Comparison of ENCODE assay signal across 8 mouse cellular contexts in genomic region chr16:92695200-92695921, GRCm38 (mm10).
DNase-seq lines count a peak whose midpoint lies in the region; ATAC-seq and TF ChIP-seq lines count a peak whose summit lies in the region.

No protein-coding gene starts in this region.

- no peak for TF ChIP-seq EP300 in heart, adult 2 months (IDR thresholded peaks at IDR 0.05; ENCODE audit: insufficient read depth, low read depth, low read length)

- WGBS in heart, adult 2 months, result 5% methylated on average over 43 of the region's 43 CpGs
- under 1% methylated on average over 43 of the region's 43 CpGs for WGBS in forebrain, embryonic 12.5 days
- WGBS in intestine, postnatal 0 days, result under 1% methylated on average over 43 of the region's 43 CpGs

- peak overlapping the region; percentile 18 for H3K9ac ChIP-seq in heart, adult 2 months (ENCODE audit: low read depth, low read length)
- peak overlapping the region; percentile 21; the same call in 1 of the 2 replicates for H3K9ac ChIP-seq in forebrain, embryonic 12.5 days
- peak overlapping the region; percentile 8; the same call in 1 of the 2 replicates for H3K9ac ChIP-seq in intestine, postnatal 0 days (ENCODE audit: low read depth, low read length)

- H3K79me2 ChIP-seq in heart, adult 2 months (replicated peaks; ENCODE audit: control insufficient read depth, insufficient read depth, low read length), result no peaks in the 10 kb centered on the region

- peak; percentile 27 to 49 for DNase-seq in heart, adult 2 months
- DNase-seq in heart, adult 9 months (ENCODE audit: low spot score in 2 of 2), result no peak
- peak; percentile 63 for DNase-seq in NIH3T3 (ENCODE audit: low read depth)
- peak; percentile 42 for DNase-seq in lung, postnatal 14 days
- no peak for DNase-seq in B cell, adult 2 months
- no peak for DNase-seq in left cerebral cortex, adult 9 months (ENCODE audit: low spot score in 2 of 2)

- H3K4me1 ChIP-seq in heart, adult 2 months (ENCODE audit: control insufficient read depth, insufficient read depth, low read length), result peaks cover 2% of the 10 kb centered on the region
- H3K4me1 ChIP-seq in forebrain, embryonic 12.5 days, result peaks cover 42% of the 10 kb centered on the region
- H3K4me1 ChIP-seq in intestine, postnatal 0 days (replicated peaks; ENCODE audit: control insufficient read depth, insufficient read depth, low read length), result peaks cover 11% of the 10 kb centered on the region; the same call in 1 of the 2 replicates

- H3K27me3 ChIP-seq in heart, adult 2 months (ENCODE audit: control insufficient read depth, insufficient read depth, low read length), result peaks cover 11% of the 10 kb centered on the region
- H3K27me3 ChIP-seq in forebrain, embryonic 12.5 days, result peaks cover 92% of the 10 kb centered on the region
- H3K27me3 ChIP-seq in intestine, postnatal 0 days (replicated peaks; ENCODE audit: control insufficient read depth, insufficient read depth, low read length), result peaks cover 50% of the 10 kb centered on the region

- peak overlapping the region; percentile 4 for H3K4me3 ChIP-seq in heart, adult 2 months
- H3K4me3 ChIP-seq in forebrain, embryonic 12.5 days (replicated peaks), result peak overlapping the region; percentile 31
- H3K4me3 ChIP-seq in intestine, postnatal 0 days (ENCODE audit: low read depth, low read length), result peak overlapping the region; percentile 56

- TF ChIP-seq POLR2A in heart, adult 2 months (IDR thresholded peaks at IDR 0.05; ENCODE audit: insufficient read depth, low read depth, low read length), result no peak

- H3K27ac ChIP-seq in heart, adult 2 months, result no peak overlapping the region
- no peak overlapping the region for H3K27ac ChIP-seq in forebrain, embryonic 12.5 days
- H3K27ac ChIP-seq in intestine, postnatal 0 days (ENCODE audit: low read depth, low read length), result no peak overlapping the region

- H3K9me3 ChIP-seq in forebrain, embryonic 12.5 days, result no peaks in the 10 kb centered on the region
- H3K9me3 ChIP-seq in intestine, postnatal 0 days (ENCODE audit: control insufficient read depth), result no peaks in the 10 kb centered on the region

- peak overlapping the region; percentile 40 for H3K4me2 ChIP-seq in forebrain, embryonic 12.5 days
- H3K4me2 ChIP-seq in intestine, postnatal 0 days (replicated peaks; ENCODE audit: low read depth), result peak overlapping the region; percentile 57

- intact Hi-C loops in heart, adult 2 months (cut with DNase I), result loop anchor here (2.0 to 5.0 kb wide), 3 partner anchors 125 to 847 kb away; no protein-coding TSS in a partner anchor

- TF ChIP-seq CTCF in heart, adult 2 months (IDR thresholded peaks at IDR 0.05), result no peak
- no peak for TF ChIP-seq CTCF in intestine, postnatal 0 days (IDR thresholded peaks at IDR 0.05; ENCODE audit: low read depth)

- H3K36me3 ChIP-seq in heart, adult 2 months (ENCODE audit: control insufficient read depth, insufficient read depth, low read length), result no peaks in the 10 kb centered on the region
- no peaks in the 10 kb centered on the region for H3K36me3 ChIP-seq in forebrain, embryonic 12.5 days (replicated peaks)
- H3K36me3 ChIP-seq in intestine, postnatal 0 days (ENCODE audit: control insufficient read depth, insufficient read depth), result no peaks in the 10 kb centered on the region

- no peak for ATAC-seq in forebrain, embryonic 12.5 days (ENCODE audit: low FRiP score)
- no peak for ATAC-seq in intestine, postnatal 0 days

Comparison
In these comparisons a context has a peak if more than half of its experiments do, and no peak if none do; other contexts are left out.
1. DNase-seq: peak in heart, adult 2 months (2 of 2), NIH3T3 (single experiment) and lung, postnatal 14 days (single experiment); none in heart, adult 9 months (0 of 2), B cell, adult 2 months (0 of 2) and left cerebral cortex, adult 9 months (0 of 2).
2. H3K4me3 ChIP-seq: peak in every context shown above with its lines; median percentile 56 in intestine, postnatal 0 days; 31 in forebrain, embryonic 12.5 days; 4 in heart, adult 2 months.
3. Peak in every context shown above with its lines, with median percentiles within 50 percentile points of each other: H3K9ac ChIP-seq.